Mouse (Mus musculus) layer of hippocampus, adult 9-10 months (tissue): ENCODE data around the gene Cpm.

Experiments used
- DNase-seq: peaks from one replicate; pipeline ENCODE4 v3.0.0; 2022; ENCODE audit warnings: low spot score

Gene Cpm

DNA sequence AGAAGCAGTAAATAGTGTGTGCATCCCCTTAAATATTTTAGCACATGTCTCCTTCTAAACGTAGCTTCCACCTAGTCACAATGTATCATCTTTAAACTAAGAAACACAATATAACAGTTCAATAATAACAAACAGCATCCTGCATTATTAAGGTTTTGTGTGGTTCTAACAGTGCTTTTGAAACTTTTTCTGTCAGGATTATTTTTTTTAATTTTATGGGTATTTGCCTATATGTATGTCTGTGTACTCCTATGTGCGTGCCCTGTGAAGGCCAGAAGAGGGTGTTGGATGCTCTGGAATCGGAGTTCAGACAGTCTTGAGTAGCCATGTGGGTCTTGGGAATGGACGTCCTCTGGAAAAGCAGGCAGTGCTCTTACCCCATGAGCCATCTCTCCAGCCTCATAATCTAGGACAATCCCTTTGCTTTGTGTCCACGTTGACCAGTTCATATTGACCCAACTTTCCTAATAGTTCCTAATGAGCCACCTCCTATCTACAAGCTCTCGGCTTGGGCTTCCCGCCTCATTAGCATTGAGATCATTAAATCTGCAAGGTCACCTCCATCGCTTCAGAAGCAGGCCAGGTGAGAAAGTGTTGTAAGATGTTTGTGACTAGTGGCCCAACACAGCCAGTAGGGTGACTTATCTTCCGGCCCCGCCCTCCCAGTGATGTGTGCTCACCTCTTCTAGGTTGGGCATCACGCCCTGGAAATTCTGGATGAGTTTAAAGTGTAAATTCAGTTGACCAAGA, 20.2 kb downstream of the Cpm start:
- DNase-seq: no peak

DNA sequence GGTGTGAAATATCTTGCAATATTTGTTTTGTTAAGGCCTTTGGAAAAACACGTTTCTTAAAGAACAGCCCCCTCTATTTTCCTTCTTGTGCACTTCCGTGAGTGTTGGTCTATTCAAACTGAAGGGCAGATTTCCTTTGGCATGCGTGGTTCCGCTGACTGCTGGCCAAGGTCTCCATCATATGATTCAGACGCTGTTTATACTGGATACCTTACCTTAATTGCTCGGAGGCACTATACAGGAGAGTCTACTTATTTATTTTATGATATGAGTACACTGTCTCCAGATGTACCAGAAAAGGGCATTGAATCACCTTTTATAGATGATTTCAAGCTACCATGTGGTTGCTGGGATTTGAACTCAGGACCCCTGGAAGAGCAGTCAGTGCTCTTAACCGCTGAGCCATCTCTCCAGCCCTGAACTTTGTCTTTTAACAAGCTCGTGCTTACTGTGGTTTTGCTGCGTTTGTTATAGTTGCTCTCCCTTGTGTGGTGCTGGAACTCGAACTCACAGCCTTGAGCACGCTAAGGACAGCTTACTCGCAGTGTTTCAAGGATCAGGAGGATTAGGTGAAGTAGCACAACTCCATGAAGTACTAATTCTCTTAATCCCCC, 20.8 kb downstream of the Cpm start:
- DNase-seq: no peak

GRCm38 (mm10) chr10:117650725-117651124, 21.4 kb downstream of the Cpm start:
- DNase-seq: no peak

GRCm38 (mm10) chr10:117651587-117652377, 22.5 kb downstream of the Cpm start:
- no peak for DNase-seq

GRCm38 (mm10) chr10:117652378-117652774, 23.1 kb downstream of the Cpm start:
- no peak for DNase-seq

GRCm38 (mm10) chr10:117652930-117653778, 23.9 kb downstream of the Cpm start:
- no peak for DNase-seq

GRCm38 (mm10) chr10:117653779-117654173, 24.5 kb downstream of the Cpm start:
- DNase-seq: no peak

GRCm38 (mm10) chr10:117654576-117655123, 25.4 kb downstream of the Cpm start:
- DNase-seq: no peak

GRCm38 (mm10) chr10:117655460-117655859, 26.2 kb downstream of the Cpm start:
- no peak for DNase-seq

DNA sequence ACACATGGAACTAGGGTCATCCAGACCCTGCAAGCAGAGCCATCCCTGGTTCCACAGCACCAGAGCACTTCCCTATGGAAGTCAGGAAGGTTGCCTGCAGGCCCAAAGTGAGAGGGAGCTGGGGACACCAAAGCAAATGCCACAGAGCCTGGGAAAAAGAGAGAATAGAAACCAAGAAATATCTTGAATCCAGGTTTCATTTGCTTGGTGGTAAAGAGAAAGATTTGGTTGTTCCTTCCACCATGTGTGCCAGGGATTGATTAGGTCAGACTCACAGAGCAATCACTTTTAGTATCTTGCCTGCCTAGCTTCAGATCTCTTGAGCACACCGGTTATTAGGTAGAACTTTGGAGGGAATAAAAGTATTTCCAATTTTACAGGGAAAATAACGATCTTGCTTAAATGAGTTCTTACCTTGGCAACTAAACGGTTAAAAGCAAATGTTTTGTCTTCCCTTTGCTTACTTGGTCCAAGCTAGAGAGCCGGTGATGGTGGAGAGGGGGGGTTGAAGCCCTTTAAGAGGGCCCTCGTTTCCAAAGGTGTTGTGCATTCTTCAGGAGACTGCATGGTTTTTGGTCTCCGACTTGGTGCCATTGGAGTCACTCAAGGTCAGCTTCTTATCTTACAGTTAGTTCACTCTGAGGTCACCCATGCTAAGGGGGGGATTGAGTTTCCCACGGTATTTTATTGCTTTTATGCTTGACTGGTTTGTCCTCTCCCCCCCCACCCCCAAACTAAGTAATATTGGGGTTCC, 26.8 kb downstream of the Cpm start:
- no peak for DNase-seq

- no peak for DNase-seq
Measured at GRCm38 (mm10) chr10:117656662-117656962, 27.3 kb downstream of the Cpm start.

DNA sequence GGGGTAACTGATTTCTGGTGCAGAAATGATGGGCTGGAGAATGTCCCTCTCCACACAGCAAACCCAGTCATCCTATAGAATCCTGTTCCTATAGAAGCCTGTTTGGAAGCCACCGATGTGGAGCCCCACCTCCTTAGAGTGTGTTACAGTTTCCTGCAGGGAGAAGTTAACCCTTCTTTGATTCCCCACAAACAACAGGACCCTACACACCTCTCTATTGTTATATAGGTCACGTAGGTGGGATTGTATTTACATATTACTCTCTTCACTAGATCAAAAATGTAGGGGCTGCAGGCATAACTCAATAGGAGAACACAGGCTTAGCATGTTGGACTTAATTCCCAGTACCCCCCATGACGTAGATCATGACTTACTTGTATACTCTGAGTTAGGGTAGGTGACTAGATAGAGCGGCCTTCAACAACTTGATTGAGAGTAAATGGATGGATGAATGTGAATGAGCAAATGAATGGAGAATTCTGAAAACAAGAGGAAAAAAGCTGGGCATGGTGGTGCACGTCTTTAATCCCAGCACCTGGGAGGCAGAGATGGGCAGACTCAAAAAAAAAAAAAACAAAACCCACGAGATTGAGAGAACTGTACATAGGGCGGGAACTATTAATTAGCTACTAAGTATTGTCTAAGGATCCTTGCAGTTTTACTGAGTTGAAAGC, 27.8 kb downstream of the Cpm start:
- no peak for DNase-seq

- no peak for DNase-seq
Measured at GRCm38 (mm10) chr10:117657659-117658306, 28.5 kb downstream of the Cpm start.

DNA sequence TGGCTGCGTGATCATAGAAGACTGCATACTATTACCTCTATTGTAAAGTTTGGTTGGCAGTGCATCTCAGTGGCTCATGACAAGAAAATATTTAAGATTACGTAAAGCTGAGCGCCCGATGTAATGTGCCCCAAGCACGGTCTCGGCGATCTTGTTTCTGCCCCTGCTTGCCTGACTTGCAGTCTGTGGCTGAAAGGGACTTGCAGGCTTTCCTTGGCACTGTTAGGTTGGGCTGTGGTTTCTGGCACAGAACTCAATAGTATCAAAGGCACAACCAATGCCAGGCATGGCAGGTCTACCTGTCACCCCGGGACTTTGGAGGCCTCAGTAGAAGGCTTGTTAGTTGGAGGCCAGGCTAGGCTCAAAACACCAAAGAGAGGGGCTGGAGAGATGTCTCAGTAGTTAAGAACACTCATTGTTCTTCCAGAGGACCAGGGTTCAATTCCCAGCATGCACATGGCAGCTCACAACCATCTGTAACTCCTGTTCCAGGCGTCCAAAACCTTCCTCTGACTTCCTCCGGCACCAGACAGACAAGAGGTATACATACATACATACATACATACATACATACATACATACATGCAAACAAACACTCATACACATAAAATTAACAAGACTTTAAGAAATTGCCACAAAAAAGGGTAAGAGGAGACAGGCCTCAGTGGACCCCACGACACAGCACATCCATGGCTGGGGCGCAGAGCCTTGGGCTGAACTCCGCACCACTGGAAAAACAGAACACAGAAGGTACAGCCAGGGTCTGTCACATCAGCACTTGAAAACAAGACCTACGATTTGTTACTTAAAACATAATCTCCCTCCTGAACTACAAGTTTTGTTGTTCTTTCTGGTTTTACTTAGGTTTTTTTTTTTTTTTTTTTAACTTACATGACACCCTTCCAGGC, 29.5 kb downstream of the Cpm start:
- no peak for DNase-seq

GRCm38 (mm10) chr10:117659430-117659813, 30.1 kb downstream of the Cpm start:
- no peak for DNase-seq

- no peak for DNase-seq
Measured at GRCm38 (mm10) chr10:117659819-117660218, 30.5 kb downstream of the Cpm start.

- DNase-seq: no peak
Measured at GRCm38 (mm10) chr10:117662316-117663055, 33.2 kb downstream of the Cpm start.
